Mouse (Mus musculus) ES-Bruce4 (cell line): ENCODE results near the gene Cbx8.

Source experiments
- CTCF ChIP-seq: IDR thresholded peaks from one replicate; pipeline ENCODE4 v1.8.1; 2011; ENCODE audit warnings: low read depth, low read length
- EP300 ChIP-seq: IDR thresholded peaks from 2 replicates; pipeline ENCODE4 v1.6.1; 2011; ENCODE audit warnings: low read depth, low read length; ENCODE audit not compliant: insufficient read depth
- POLR2A ChIP-seq: IDR thresholded peaks from one replicate; pipeline ENCODE4 v1.8.1; 2011; ENCODE audit warnings: low read length; ENCODE audit not compliant: insufficient read depth

- TF ChIP-seq POLR2A (no peak), CTCF (no peak), EP300 (no peak)
Measured at GRCm38 (mm10) chr11:119077755-119078154, 37.0 kb upstream of the Cbx8 start.
